Comparison of ENCODE assay signal across 9 mouse cellular contexts in the genomic region with DNA sequence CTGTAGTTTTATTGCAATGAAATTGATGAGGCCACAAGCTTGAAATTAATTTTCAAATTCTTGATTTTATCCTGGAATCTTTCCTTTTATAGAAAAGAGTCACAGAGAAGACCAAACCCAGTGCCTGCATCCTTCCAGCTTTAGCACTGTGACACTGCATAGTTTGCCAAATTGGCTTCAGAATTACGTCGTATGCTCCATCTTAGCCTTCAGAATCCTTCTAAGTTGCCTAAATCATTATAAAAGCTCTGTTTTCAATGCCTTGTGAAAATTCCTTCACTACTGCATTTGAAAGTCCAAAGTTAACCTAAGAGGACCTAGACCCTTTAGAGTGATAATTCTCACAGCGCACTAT.
"Had no signal": no experiment of that assay in that cellular context is flagged by ENCODE, and none has a peak within 500 bp of the region (broad histone marks: within the 10 kb centered on the region; RNA-seq: fewer than 3 reads in every experiment).

No protein-coding gene starts in this region.

- DNase-seq: kidney, postnatal 25 days; liver, embryonic 13.5 days; lung, adult 2 months; lung, postnatal 14 days; lung, postnatal 4 days; thymus, adult 18-20 months; thymus, postnatal 36 days had no signal

- H3K9ac ChIP-seq: liver, embryonic 13.5 days had no signal

- H3K4me2 ChIP-seq: liver, embryonic 13.5 days; midbrain, embryonic 11.5 days had no signal

- H3K36me3 ChIP-seq: liver, embryonic 13.5 days had no signal

- H3K4me3 ChIP-seq: liver, embryonic 13.5 days had no signal

- H3K9me3 ChIP-seq: liver, embryonic 13.5 days had no signal

- H3K27ac ChIP-seq: kidney, postnatal 0 days; liver, embryonic 13.5 days had no signal

- H3K27me3 ChIP-seq: liver, embryonic 13.5 days had no signal

- H3K4me1 ChIP-seq: liver, embryonic 13.5 days had no signal
